Mouse (Mus musculus): ENCODE measurements at regions not wholly inside any gene's neighbourhood (a gene's known extent, or its start where the extent isn't known, plus 50 kb on each side); places are given as distances from the start of the nearest gene placed in this dataset.

- peak; percentile 44 to 77 for DNase-seq
These were observed 920.3 kb downstream of the Efna5 start for GRCm38 (mm10) chr17:61960837-61961236.

GRCm38 (mm10) chr17:61960017-61960813 is 920.9 kb downstream of the Efna5 start:
- no peak for DNase-seq

- no peak for DNase-seq
These were observed 963.4 kb downstream of the Efna5 start for GRCm38 (mm10) chr17:61917766-61918165.

- DNase-seq = no peak
These were observed 978.2 kb downstream of the Efna5 start for GRCm38 (mm10) chr17:61902898-61903297.

- DNase-seq = no peak
These were observed 990.5 kb downstream of the Efna5 start for GRCm38 (mm10) chr17:61890631-61891030.

GRCm38 (mm10) chr17:61866154-61866553 is 1015.0 kb downstream of the Efna5 start:
- no peak for DNase-seq

GRCm38 (mm10) chr17:61862437-61862836 is 1018.7 kb downstream of the Efna5 start:
- DNase-seq = no peak

- no peak for DNase-seq
These were observed 1043.6 kb downstream of the Efna5 start for GRCm38 (mm10) chr17:61837555-61837954.

GRCm38 (mm10) chr17:61815490-61815889 is 1065.6 kb downstream of the Efna5 start:
- no peak for DNase-seq

- DNase-seq = no peak
These were observed 1112.8 kb downstream of the Efna5 start for GRCm38 (mm10) chr17:61768361-61768760.

- no peak for DNase-seq
These were observed 1116.0 kb downstream of the Efna5 start for GRCm38 (mm10) chr17:61765143-61765542.
